Mouse (Mus musculus): ENCODE data around the gene Tmed10. TPM values are rescaled to one million over a fixed set of nuclear protein-coding genes. Genes with fewer than 3 reads are reported as not detected.

The Tmed10 gene
- polyA plus RNA-seq, 1 experiment from 2014 or later, result 170 TPM

DNA sequence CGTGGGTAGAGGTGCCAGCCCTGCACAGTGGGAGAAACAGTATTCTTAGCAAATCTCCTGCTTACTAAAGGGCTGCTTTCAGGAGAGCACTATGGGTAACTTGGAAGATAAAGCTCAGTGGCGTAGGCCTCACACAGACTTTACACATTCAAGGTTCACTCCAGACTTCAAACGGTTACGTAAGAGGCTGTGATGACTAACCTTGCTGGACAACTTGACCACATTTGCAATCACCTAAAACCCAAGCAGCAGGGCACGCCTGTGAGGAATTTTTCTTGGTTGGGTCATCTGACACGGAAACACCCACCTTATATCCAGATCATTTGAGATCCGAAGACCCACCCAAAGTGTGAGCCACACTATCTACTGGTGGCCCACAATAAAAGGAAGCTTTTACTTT, 44.5 kb downstream of the Tmed10 start:
- TF ChIP-seq CTCF (IDR thresholded peaks at IDR 0.05; ENCODE audit: low read depth) (no peak), EP300 (IDR thresholded peaks at IDR 0.05; ENCODE audit: low read depth) (no peak)
- Histone ChIP-seq H3K9me3 (ENCODE audit: low read length) (no peaks in the 10 kb centered on the region), H3K4me1 (ENCODE audit: insufficient read depth) (no peaks in the 10 kb centered on the region; the same call in 1 of the 2 replicates), H3K27ac (ENCODE audit: low read depth) (0 out of 2 replicates have a peak overlapping the region, but pooled peaks have one; percentile 4), H3K36me3 (replicated peaks; ENCODE audit: insufficient read depth, low read length) (peaks cover 77% of the 10 kb centered on the region), H3K4me2 (ENCODE audit: low read depth, low read length) (no peak overlapping the region), H3K4me3 (ENCODE audit: low read depth, low read length) (no peak overlapping the region), H3K27me3 (ENCODE audit: insufficient read depth, low read length) (no peaks in the 10 kb centered on the region), H3K9ac (replicated peaks) (no peak overlapping the region)
- ATAC-seq (peak; percentile 27; the same call in 1 of the 2 replicates), DNase-seq (no peak)
- 69% methylated on average over 7 of the region's 7 CpGs for WGBS (ENCODE audit: insufficient replicate concordance)

DNA sequence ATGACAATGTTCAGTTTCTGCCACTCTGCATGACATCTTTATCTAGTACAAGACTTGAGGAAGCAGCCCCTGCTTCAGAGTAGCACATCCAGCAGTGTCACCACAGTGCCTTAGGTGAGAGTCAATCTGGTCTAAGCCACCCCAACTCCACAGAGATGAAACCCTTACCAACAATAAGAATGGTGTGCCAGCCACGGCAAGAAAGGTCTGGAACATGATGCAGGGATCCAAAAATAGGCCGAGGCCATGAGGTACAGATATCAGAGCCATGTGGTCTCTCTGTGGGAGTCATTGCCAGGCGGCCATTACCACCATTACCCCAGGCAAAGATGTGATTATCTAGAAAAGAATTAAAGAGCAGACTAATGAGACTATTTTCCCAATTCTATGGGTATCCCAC, 66.0 kb downstream of the Tmed10 start:
- H3K4me2 ChIP-seq (ENCODE audit: low read depth, low read length), result no peak overlapping the region
- ATAC-seq (no peak), DNase-seq (no peak)
- no peak overlapping the region for H3K4me3 ChIP-seq (ENCODE audit: low read depth, low read length)
- 80% methylated on average over 3 of the region's 3 CpGs for WGBS (ENCODE audit: insufficient replicate concordance)
- H3K9me3 ChIP-seq (ENCODE audit: low read length), result no peaks in the 10 kb centered on the region
- peaks cover 82% of the 10 kb centered on the region for H3K36me3 ChIP-seq (replicated peaks; ENCODE audit: insufficient read depth, low read length)
- H3K27ac ChIP-seq (ENCODE audit: low read depth), result no peak overlapping the region
- H3K4me1 ChIP-seq (ENCODE audit: insufficient read depth), result 0 out of 2 replicates have a peak, but pooled peaks cover 4% of the 10 kb centered on the region
- TF ChIP-seq CTCF (IDR thresholded peaks at IDR 0.05; ENCODE audit: low read depth) (no peak), EP300 (IDR thresholded peaks at IDR 0.05; ENCODE audit: low read depth) (no peak)
- H3K9ac ChIP-seq (replicated peaks), result no peak overlapping the region
- H3K27me3 ChIP-seq (ENCODE audit: insufficient read depth, low read length), result no peaks in the 10 kb centered on the region

- no peak overlapping the region for H3K27ac ChIP-seq (ENCODE audit: low read depth)
- H3K4me3 ChIP-seq (ENCODE audit: low read depth, low read length), result peak overlapping the region; percentile 9; the same call in 1 of the 2 replicates
- no peaks in the 10 kb centered on the region for H3K27me3 ChIP-seq (ENCODE audit: insufficient read depth, low read length)
- H3K36me3 ChIP-seq (replicated peaks; ENCODE audit: insufficient read depth, low read length), result peaks cover 85% of the 10 kb centered on the region
- peak; percentile 78 for ATAC-seq
- WGBS (ENCODE audit: insufficient replicate concordance), result 43% methylated on average over 16 of the region's 16 CpGs
- H3K9me3 ChIP-seq (ENCODE audit: low read length), result no peaks in the 10 kb centered on the region
- DNase-seq, result peak; percentile 87
- no peak for TF ChIP-seq EP300 (IDR thresholded peaks at IDR 0.05; ENCODE audit: low read depth)
- TF ChIP-seq CTCF (IDR thresholded peaks at IDR 0.05; ENCODE audit: low read depth), result peak; percentile 100
- no peak overlapping the region for H3K9ac ChIP-seq (replicated peaks)
- H3K4me1 ChIP-seq (ENCODE audit: insufficient read depth), result 0 out of 2 replicates have a peak, but pooled peaks cover 4% of the 10 kb centered on the region
- H3K4me2 ChIP-seq (ENCODE audit: low read depth, low read length), result peak overlapping the region; percentile 49
Measured at GRCm38 (mm10) chr12:85305247-85305892, 69.3 kb downstream of the Tmed10 start.

- peaks cover 82% of the 10 kb centered on the region for H3K36me3 ChIP-seq (replicated peaks; ENCODE audit: insufficient read depth, low read length)
Measured at GRCm38 (mm10) chr12:85304725-85305124, 69.9 kb downstream of the Tmed10 start.

DNA sequence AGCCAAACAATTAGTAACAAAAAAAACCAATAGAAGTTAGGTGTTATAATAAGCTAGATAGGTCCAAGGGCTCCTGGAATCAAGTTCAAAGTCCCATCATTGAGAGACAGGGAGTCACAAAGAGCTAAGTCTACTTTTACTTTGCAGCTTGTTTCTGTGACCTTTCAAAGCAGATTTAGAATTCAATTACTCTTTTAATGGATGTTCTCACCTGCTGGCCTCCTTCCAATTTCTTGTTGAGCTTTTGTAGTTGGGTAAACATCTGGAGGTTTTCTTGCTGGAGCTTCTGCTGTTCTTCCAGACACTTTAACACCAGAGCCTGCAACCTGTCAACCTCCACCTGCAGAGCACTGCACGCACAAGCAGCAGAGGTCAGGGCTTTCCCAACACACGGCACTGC, 71.4 kb downstream of the Tmed10 start:
- H3K36me3 ChIP-seq (replicated peaks; ENCODE audit: insufficient read depth, low read length), result peaks cover 69% of the 10 kb centered on the region

More at GRCm38 (mm10) chr12:85304725-85305124, 69.9 kb downstream of the Tmed10 start:
- WGBS (ENCODE audit: insufficient replicate concordance), result 46% methylated on average over 4 of the region's 4 CpGs
- H3K9ac ChIP-seq (replicated peaks), result no peak overlapping the region
- peak overlapping the region; percentile 49; the same call in 1 of the 2 replicates for H3K4me2 ChIP-seq (ENCODE audit: low read depth, low read length)
- H3K9me3 ChIP-seq (ENCODE audit: low read length), result no peaks in the 10 kb centered on the region
- DNase-seq (no peak), ATAC-seq (peak; percentile 18; the same call in 1 of the 2 replicates)
- TF ChIP-seq CTCF (IDR thresholded peaks at IDR 0.05; ENCODE audit: low read depth), result no peak
- H3K4me1 ChIP-seq (ENCODE audit: insufficient read depth), result 0 out of 2 replicates have a peak, but pooled peaks cover 4% of the 10 kb centered on the region
- no peak overlapping the region for H3K27ac ChIP-seq (ENCODE audit: low read depth)
- H3K4me3 ChIP-seq (ENCODE audit: low read depth, low read length), result no peak overlapping the region
- H3K27me3 ChIP-seq (ENCODE audit: insufficient read depth, low read length), result no peaks in the 10 kb centered on the region

DNA sequence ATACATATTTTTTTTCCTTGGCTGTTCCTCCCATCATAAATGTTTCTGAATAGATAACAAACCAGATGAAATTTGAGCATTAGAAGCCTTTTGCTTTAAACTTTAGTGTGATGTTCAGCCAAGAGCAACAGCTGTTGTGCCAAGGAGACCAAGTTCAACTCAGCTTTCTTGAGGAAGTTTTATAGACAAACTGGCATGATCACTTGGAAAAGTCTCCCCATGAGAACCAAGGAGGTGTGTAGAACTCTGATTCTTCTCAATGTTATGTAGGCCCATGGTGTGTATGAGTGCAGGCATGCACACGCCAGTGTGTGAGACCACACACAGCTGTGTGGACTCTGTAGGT, 75.8 kb downstream of the Tmed10 start:
- Histone ChIP-seq H3K36me3 (replicated peaks; ENCODE audit: insufficient read depth, low read length) (peaks cover 32% of the 10 kb centered on the region), H3K27me3 (ENCODE audit: insufficient read depth, low read length) (no peaks in the 10 kb centered on the region), H3K9ac (replicated peaks) (no peak overlapping the region), H3K4me1 (ENCODE audit: insufficient read depth) (no peaks in the 10 kb centered on the region), H3K4me2 (ENCODE audit: low read depth, low read length) (no peak overlapping the region), H3K9me3 (ENCODE audit: low read length) (no peaks in the 10 kb centered on the region), H3K27ac (ENCODE audit: low read depth) (no peak overlapping the region), H3K4me3 (ENCODE audit: low read depth, low read length) (no peak overlapping the region)
- DNase-seq (no peak), ATAC-seq (no peak)
- 89% methylated on average over 1 of the region's 1 CpGs for WGBS (ENCODE audit: insufficient replicate concordance)
- TF ChIP-seq CTCF (IDR thresholded peaks at IDR 0.05; ENCODE audit: low read depth) (no peak), EP300 (IDR thresholded peaks at IDR 0.05; ENCODE audit: low read depth) (no peak)

More for the DNA sequence above, 71.4 kb downstream of the Tmed10 start:
- 74% methylated on average over 2 of the region's 2 CpGs for WGBS (ENCODE audit: insufficient replicate concordance)
- H3K4me3 ChIP-seq (ENCODE audit: low read depth, low read length), result no peak overlapping the region
- no peak overlapping the region for H3K9ac ChIP-seq (replicated peaks)
- H3K27me3 ChIP-seq (ENCODE audit: insufficient read depth, low read length), result no peaks in the 10 kb centered on the region
- DNase-seq, result no peak
- TF ChIP-seq EP300 (IDR thresholded peaks at IDR 0.05; ENCODE audit: low read depth) (no peak), CTCF (IDR thresholded peaks at IDR 0.05; ENCODE audit: low read depth) (no peak)
- no peak overlapping the region for H3K4me2 ChIP-seq (ENCODE audit: low read depth, low read length)
- H3K27ac ChIP-seq (ENCODE audit: low read depth), result no peak overlapping the region
- 0 out of 2 replicates have a peak, but pooled peaks cover 4% of the 10 kb centered on the region for H3K4me1 ChIP-seq (ENCODE audit: insufficient read depth)
- ATAC-seq, result no peak
- H3K9me3 ChIP-seq (ENCODE audit: low read length), result no peaks in the 10 kb centered on the region
